Mouse (Mus musculus) neural tube, embryonic 11.5 days (tissue): ENCODE data around the gene Ppp1r2. TPM values are rescaled to one million over a fixed set of nuclear protein-coding genes. Genes with fewer than 3 reads are reported as not detected.
A peak's percentile ranks its signal among the peaks of the same experiment; 100 is the strongest.

Source experiments
- ATAC-seq: fragments of 200-750 bp; cut with Nextera tagmentation; 2 replicates; pipeline ENCODE4 v1.8.0; 2017; ENCODE audit warnings: moderate number of reproducible peaks, mild to moderate bottlenecking, moderate TSS enrichment, moderate library complexity; ENCODE audit not compliant: insufficient read depth, low FRiP score, low TSS enrichment
- DNase-seq: peaks from one replicate; pipeline ENCODE4 v3.0.0-alpha.2; 2015; ENCODE audit warnings: low spot score
- H3K27ac ChIP-seq: fragments of 300-500 bp; sonication (generic); 2 replicates; pipeline ENCODE4 v1.5.1; 2014; ENCODE audit warnings: low read depth, mild to moderate bottlenecking, low read length
- H3K27me3 ChIP-seq: fragments of 300-500 bp; sonication (generic); 2 replicates; pipeline ENCODE4 v1.6.1; 2014; ENCODE audit warnings: mild to moderate bottlenecking, low read length, mixed read lengths; ENCODE audit not compliant: control insufficient read depth, insufficient read depth
- H3K36me3 ChIP-seq: fragments of 300-500 bp; sonication (generic); 2 replicates; pipeline ENCODE4 v1.6.1; 2014; ENCODE audit warnings: mild to moderate bottlenecking, low read length, moderate library complexity, mixed read lengths; ENCODE audit not compliant: control insufficient read depth, insufficient read depth
- H3K4me1 ChIP-seq: fragments of 300-500 bp; sonication (generic); 2 replicates; pipeline ENCODE4 v1.6.1; 2014; ENCODE audit warnings: low read length, mixed read lengths; ENCODE audit not compliant: control insufficient read depth, insufficient read depth
- H3K4me2 ChIP-seq: fragments of 300-500 bp; sonication (generic); 2 replicates; pipeline ENCODE4 v1.6.1; 2014; ENCODE audit warnings: low read depth, mild to moderate bottlenecking, moderate library complexity
- H3K4me3 ChIP-seq: fragments of 300-500 bp; sonication (generic); 2 replicates; pipeline ENCODE4 v1.5.1; 2014; ENCODE audit warnings: low read depth, low read length
- H3K9ac ChIP-seq: fragments of 300-500 bp; sonication (generic); 2 replicates; pipeline ENCODE4 v1.6.1; 2014; ENCODE audit warnings: mild to moderate bottlenecking, low read length
- H3K9me3 ChIP-seq: fragments of 300-500 bp; sonication (generic); 2 replicates; pipeline ENCODE4 v1.6.1; 2016; ENCODE audit warnings: low read length; ENCODE audit not compliant: control insufficient read depth
- WGBS: fragments of 180-500 bp; shearing (Covaris S2); extraction: QIAGEN DNeasy Blood & Tissue Kit; methylation state at CpG from one replicate; pipeline ENCODE4 v1.1.7; 2014; 5-methylcytosine and 5-hydroxymethylcytosine counted together
- polyA plus RNA-seq: library from polyadenylated mRNA; unstranded; fragments of >200 nt; fragmentation: Nextera tagmentation; extraction: Ambion mirVana; gene quantifications from 2 replicates; pipeline ENCODE4 v1.2.1, GENCODE M21; 2014

Gene Ppp1r2
- polyA plus RNA-seq, 1 experiment from 2014 or later: 117 TPM

DNA sequence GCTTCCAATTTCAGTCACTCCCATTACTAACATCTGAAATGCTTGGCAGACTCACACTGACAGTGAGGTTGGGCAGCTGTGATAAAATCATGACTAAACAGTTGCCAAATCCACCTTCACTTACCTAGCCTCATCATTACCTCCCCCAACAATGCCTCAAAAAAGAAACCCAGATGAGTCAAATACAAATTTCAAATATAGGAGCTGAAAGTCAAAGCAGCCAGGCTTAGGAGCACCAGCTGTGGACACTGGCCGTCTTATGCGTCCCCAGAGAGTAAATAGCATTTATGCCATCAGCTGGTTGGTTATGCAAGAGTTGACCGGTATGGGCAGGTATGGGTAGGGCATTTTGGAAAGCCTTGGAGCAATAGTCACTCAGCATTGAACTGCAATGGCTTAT is 25.7 kb downstream of the Ppp1r2 start:
- 91% methylated on average over 3 of the region's 3 CpGs for WGBS
- DNase-seq: no peak
- Histone ChIP-seq H3K36me3 (peaks cover 2% of the 10 kb centered on the region; the same call in 1 of the 2 replicates), H3K9ac (no peak overlapping the region), H3K4me1 (no peaks in the 10 kb centered on the region), H3K4me2 (no peak overlapping the region), H3K4me3 (no peak overlapping the region), H3K27ac (no peak overlapping the region), H3K27me3 (no peaks in the 10 kb centered on the region), H3K9me3 (no peaks in the 10 kb centered on the region)
- no peak for ATAC-seq

DNA sequence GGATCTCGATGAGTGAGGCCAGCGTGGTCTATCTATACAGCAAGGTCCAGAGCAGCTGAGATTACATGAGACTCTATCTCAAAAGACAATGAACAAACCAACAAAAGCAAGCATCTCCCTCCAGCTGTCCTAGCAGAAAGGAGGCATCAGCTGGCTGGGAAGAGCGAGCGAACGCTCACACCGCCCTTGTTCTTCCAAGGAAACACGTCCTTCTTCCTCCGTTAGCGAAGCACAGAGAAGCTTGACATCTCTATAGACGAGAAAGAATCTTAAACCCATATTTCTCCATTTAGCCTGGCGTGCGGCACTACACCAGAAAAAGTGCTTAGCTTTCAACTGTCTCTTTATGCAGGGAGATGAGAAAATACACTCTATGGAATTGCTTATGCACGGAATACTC is 26.4 kb downstream of the Ppp1r2 start:
- ATAC-seq (no peak), DNase-seq (no peak)
- no peak overlapping the region for H3K4me2 ChIP-seq
- 85% methylated on average over 13 of the region's 13 CpGs for WGBS
- peaks cover 2% of the 10 kb centered on the region; the same call in 1 of the 2 replicates for H3K36me3 ChIP-seq
- no peaks in the 10 kb centered on the region for H3K27me3 ChIP-seq
- no peak overlapping the region for H3K9ac ChIP-seq
- H3K4me3 ChIP-seq: no peak overlapping the region
- no peaks in the 10 kb centered on the region for H3K9me3 ChIP-seq
- H3K27ac ChIP-seq: no peak overlapping the region
- H3K4me1 ChIP-seq: no peaks in the 10 kb centered on the region

DNA sequence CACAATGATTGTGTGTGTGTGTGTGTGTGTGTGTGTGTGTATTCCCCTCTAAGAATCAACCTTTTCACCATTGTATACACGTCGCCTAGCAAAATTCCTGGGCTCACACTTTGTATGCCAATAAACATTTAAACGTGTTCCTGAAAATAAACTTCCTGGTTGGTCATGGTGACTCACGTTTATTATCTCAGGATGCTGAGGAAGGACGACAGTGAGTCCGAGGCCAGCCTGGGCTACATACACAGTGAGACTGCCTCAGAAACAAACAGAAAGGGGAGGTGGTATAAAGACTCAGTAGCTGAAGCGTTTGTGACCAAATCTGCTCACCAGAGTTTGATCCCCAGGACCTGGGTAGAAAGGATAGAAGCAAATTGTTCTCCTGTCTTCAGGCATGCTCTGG is 27.6 kb downstream of the Ppp1r2 start:
- H3K36me3 ChIP-seq: peaks cover 2% of the 10 kb centered on the region; the same call in 1 of the 2 replicates
- DNase-seq: no peak
- H3K9ac ChIP-seq: no peak overlapping the region
- no peaks in the 10 kb centered on the region for H3K9me3 ChIP-seq
- 86% methylated on average over 7 of the region's 7 CpGs for WGBS
- H3K4me1 ChIP-seq: no peaks in the 10 kb centered on the region
- H3K4me3 ChIP-seq: no peak overlapping the region
- H3K4me2 ChIP-seq: no peak overlapping the region
- no peak for ATAC-seq
- H3K27ac ChIP-seq: no peak overlapping the region
- H3K27me3 ChIP-seq: no peaks in the 10 kb centered on the region

DNA sequence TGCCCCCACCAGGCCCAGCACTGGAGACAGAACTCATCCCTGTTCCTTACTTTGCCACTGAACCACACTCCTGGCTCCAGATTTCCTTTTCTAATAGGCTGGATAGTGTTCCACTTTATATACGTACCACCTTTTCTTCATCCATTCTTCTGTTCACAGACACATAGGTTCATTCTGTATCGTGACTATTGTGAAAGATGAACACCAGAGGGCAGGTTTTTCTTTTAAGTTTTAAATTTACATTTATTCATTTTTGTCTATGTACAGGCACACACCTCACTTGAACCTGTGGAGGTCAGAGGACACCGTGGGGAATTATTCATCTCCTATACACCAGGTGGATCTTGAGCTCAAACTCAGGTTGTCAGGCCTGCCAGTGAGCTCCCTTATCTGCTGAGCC is 31.0 kb downstream of the Ppp1r2 start:
- Histone ChIP-seq H3K9me3 (no peaks in the 10 kb centered on the region), H3K27ac (no peak overlapping the region), H3K36me3 (no peaks in the 10 kb centered on the region), H3K4me2 (no peak overlapping the region), H3K4me3 (no peak overlapping the region), H3K4me1 (no peaks in the 10 kb centered on the region), H3K9ac (no peak overlapping the region), H3K27me3 (no peaks in the 10 kb centered on the region)
- DNase-seq (no peak), ATAC-seq (no peak)
- WGBS: 86% methylated on average over 3 of the region's 3 CpGs

DNA sequence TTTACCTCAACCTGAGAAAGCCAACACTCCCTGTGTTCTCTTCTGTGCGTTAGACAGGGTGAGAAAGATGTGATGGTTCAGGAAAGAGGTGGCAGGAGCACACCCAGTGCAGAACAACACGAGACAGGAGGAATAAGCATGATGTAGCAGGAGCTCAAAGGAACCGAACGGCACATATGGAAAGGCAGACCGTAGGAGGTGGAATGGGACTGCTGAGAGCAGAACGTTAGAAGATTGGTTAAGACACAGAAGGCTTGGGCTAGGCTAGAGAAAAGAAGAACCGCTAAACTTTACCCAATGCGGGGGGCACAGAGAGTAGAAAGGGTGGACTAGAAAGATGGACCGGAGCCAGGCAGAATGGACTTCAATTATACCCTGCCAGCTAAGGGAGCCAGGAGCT is 33.6 kb downstream of the Ppp1r2 start:
- 83% methylated on average over 9 of the region's 9 CpGs for WGBS

DNA sequence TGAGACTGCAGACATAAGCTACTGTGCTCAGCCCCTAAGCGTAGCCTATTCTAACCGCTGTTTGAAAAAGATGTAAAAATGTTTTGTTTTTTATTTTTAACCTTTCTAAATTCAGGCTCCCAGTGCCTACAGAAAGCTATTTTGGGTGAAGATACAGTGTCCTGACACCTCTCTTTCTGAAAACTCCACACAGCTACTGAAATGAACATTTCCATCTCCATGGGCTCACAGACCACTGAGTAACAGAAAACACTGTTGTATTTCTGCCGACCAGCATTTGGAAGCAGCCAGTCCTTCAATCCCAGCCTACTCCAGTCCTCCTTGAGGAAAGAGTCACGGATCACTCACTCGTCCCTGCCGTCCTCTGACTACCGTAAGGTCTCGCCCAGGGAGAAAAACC is 34.5 kb downstream of the Ppp1r2 start:
- no peak for ATAC-seq
- WGBS: 94% methylated on average over 8 of the region's 8 CpGs
- no peak for DNase-seq
- no peaks in the 10 kb centered on the region for H3K27me3 ChIP-seq
- H3K27ac ChIP-seq: no peak overlapping the region
- no peak overlapping the region for H3K4me2 ChIP-seq
- no peaks in the 10 kb centered on the region for H3K36me3 ChIP-seq
- H3K9ac ChIP-seq: no peak overlapping the region
- H3K4me1 ChIP-seq: no peaks in the 10 kb centered on the region
- no peak overlapping the region for H3K4me3 ChIP-seq
- no peaks in the 10 kb centered on the region for H3K9me3 ChIP-seq

More for the DNA sequence above, 33.6 kb downstream of the Ppp1r2 start:
- no peaks in the 10 kb centered on the region for H3K4me1 ChIP-seq
- H3K9me3 ChIP-seq: no peaks in the 10 kb centered on the region
- no peaks in the 10 kb centered on the region for H3K36me3 ChIP-seq
- no peak overlapping the region for H3K4me2 ChIP-seq
- DNase-seq: no peak
- H3K27me3 ChIP-seq: no peaks in the 10 kb centered on the region
- no peak overlapping the region for H3K4me3 ChIP-seq
- ATAC-seq: no peak
- H3K27ac ChIP-seq: no peak overlapping the region
- no peak overlapping the region for H3K9ac ChIP-seq

DNA sequence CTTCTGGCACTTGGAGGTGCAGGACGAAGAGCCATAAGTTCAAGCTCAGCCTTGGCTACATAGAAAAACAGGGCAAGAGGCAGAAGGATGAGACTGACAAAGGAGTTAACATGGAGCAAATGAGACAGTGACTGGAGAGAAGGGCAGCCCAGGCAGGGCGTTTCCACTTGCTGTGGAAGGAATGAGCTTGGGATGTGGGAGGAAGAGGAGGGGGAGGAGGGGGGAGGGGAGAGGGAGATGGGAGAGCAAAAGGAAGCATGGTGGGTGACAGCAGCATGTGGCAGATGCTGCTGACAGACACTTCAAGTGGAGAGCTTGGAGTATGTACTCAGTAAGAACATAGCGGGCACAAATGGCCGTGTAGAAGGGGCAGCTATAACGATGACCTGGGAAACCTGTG is 36.8 kb downstream of the Ppp1r2 start:
- no peak overlapping the region for H3K4me3 ChIP-seq
- no peaks in the 10 kb centered on the region for H3K27me3 ChIP-seq
- 80% methylated on average over 5 of the region's 5 CpGs for WGBS
- no peaks in the 10 kb centered on the region for H3K9me3 ChIP-seq
- no peak for ATAC-seq
- H3K27ac ChIP-seq: no peak overlapping the region
- DNase-seq: no peak
- no peak overlapping the region for H3K9ac ChIP-seq
- H3K4me2 ChIP-seq: no peak overlapping the region
- no peaks in the 10 kb centered on the region for H3K36me3 ChIP-seq
- 0 out of 2 replicates have a peak, but pooled peaks cover 4% of the 10 kb centered on the region for H3K4me1 ChIP-seq

DNA sequence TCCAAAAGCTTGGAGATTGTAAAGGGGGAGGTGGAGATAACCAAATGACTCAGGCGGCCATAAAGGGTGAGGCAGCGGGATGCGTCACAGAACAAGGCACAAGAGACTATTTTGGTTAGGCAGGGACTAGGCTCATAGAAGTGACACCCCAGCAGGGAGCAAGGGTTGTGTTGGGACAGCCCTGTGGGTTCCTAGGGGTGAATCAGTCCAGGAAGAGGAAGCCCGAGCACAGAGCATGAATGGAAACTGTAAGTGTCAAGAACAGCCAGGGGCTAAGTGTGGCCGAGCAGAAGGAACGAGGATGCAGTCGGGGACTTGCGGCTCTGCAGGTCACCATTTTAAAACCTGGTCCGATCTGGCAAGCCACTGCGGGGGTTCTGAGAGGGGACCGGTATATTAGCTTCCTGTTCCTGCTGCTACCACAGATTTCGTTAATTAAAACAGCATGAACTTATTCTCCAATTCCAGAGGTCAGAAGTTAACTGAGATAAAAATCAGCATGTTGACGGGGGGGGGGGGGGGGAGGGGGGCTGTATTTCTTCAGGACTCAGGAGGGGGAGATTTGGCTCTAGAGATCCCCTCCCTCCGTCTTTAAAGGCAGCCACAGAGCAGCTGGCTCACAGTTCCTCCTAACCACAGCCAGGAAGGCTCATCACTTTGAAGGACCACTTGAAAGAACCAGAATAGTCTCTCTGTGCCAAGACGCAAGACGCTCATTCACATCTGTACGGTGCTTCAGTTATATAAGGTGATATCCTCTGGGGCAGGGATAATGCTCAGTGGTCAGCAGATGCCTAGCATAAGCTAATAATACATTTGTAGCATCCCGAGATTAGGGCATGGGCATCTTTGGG is 39.4 kb downstream of the Ppp1r2 start:
- DNase-seq: no peak

More for the DNA sequence above, 39.4 kb downstream of the Ppp1r2 start:
- Histone ChIP-seq H3K27ac (no peak overlapping the region), H3K4me1 (0 out of 2 replicates have a peak, but pooled peaks cover 5% of the 10 kb centered on the region), H3K4me3 (no peak overlapping the region), H3K9me3 (no peaks in the 10 kb centered on the region), H3K36me3 (no peaks in the 10 kb centered on the region), H3K4me2 (0 out of 2 replicates have a peak overlapping the region, but pooled peaks have one; percentile 6), H3K9ac (no peak overlapping the region), H3K27me3 (no peaks in the 10 kb centered on the region)
- ATAC-seq: no peak
- WGBS: 21% methylated on average over 18 of the region's 18 CpGs
